Mouse (Mus musculus) erythroblast, adult 5-6 weeks (primary cell): ENCODE measurements at regions not wholly inside any gene's neighbourhood (a gene's known extent, or its start where the extent isn't known, plus 50 kb on each side); places are given as distances from the start of the nearest gene placed in this dataset.

Experiments
- ATAC-seq: replicated peaks from 2 replicates; pipeline ENCODE4 v1.8.0; 2016; ENCODE audit warnings: moderate number of reproducible peaks, mild to moderate bottlenecking, moderate TSS enrichment, inconsistent platforms; ENCODE audit not compliant: poor library complexity, low FRiP score, severe bottlenecking

DNA sequence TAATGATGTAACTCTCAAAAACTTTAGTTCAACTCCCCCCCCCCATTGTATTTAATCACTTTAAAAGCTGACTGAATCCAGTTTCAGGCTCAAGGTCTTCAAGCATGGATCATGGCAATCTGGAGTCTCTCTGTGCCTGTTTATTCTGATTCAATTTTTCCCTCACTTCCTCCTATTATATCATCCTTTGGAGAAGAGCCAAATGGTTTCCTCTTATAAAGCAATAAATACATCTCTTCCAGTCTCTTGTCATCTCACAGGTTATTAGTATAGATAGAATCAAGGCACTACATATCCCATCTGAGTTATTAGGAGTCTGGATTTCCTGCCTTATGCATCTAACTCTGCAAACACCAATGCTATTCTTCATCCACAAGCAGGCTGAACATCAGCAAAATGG, 530.2 kb upstream of the Pdcd1 start:
- no peak for ATAC-seq

DNA sequence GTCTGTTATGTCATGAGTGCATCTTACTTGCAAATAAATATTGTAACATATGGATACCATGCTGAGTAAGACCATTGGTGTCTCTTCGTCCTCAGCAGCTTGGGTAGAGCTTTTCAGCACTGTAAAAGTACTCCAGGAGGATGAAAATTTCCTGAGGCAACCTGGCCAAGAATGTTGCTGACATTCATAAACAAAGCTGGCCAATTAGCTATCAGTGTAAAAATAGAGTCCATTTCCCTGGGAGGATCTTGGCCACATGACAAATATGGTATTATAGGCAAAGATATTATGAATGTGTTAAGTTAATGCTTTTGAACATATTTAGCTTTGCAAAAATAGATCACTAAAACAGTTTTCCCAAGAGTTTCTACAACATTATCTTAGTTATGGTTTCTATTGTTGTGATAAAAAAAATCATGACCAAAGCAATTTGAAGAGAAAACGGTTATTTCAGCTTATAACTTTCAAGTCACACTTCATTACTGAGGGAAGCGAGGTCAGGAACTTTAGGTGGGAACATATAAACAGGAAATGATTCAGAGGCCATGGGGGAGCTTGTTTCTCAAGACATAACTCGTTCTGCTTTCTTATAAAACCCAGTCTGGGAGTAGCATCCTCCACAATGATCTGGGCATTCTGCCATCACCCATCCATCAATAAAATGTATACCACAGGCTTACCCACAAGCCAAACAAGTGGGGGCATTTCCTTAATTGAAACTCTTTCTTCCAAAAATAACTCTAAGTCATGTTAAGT, 529.5 kb upstream of the Pdcd1 start:
- no peak for ATAC-seq

DNA sequence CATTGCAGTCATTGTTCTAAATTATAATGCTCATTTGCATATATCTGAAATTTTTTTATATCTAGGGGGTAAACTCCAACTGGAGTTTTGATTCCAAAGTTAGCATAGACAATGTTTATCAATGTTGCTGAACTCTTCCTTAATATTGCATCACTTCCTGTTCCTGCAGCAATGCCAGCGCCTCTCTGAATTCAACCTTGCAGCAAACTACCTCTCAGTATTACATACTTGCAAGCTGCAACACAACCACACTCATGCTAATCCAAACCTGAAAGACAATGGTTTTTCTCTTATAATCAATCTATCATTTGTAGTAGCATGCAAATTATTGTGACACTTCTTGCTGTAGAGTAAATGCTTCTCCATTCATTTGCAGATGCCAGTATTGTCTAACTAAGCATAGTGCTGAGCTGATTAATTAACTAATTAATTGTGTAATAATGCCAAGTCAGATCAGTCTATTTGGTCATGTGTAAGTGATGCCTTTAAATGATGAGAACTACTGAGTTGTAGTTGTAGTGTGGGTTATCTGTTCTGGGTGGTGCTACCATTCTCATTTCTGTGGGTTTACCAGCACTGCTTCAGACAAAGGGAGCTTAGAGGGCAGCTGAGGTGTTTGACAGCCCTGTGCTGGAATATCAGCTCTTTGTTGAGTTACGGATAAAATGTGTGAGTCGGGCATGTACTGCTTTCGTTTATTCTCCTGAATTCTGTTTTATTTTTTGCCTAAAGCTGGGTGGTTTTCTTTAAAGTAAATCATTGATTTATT, 480.6 kb upstream of the Pdcd1 start:
- no peak for ATAC-seq

DNA sequence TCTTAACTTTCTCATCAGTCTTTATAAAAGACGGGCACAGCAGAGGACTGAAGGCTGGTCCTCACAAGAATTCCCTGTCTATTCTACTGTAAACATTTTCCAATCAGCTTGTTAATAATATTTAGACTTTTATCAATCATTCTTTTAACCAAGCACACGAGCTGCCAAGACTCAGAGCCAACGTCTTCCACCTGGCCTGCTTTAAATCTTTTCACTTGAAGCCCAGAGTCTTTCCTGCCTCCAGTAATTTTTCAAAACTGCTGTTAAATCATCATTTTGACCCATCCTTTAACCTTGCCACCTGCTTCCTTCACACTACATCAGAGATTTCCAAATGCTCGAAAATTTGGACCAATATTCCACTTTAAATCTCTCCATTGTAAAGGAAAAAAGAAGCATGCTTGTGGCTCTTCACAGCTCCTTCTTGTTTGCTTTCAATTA, 451.7 kb upstream of the Pdcd1 start:
- ATAC-seq: no peak

DNA sequence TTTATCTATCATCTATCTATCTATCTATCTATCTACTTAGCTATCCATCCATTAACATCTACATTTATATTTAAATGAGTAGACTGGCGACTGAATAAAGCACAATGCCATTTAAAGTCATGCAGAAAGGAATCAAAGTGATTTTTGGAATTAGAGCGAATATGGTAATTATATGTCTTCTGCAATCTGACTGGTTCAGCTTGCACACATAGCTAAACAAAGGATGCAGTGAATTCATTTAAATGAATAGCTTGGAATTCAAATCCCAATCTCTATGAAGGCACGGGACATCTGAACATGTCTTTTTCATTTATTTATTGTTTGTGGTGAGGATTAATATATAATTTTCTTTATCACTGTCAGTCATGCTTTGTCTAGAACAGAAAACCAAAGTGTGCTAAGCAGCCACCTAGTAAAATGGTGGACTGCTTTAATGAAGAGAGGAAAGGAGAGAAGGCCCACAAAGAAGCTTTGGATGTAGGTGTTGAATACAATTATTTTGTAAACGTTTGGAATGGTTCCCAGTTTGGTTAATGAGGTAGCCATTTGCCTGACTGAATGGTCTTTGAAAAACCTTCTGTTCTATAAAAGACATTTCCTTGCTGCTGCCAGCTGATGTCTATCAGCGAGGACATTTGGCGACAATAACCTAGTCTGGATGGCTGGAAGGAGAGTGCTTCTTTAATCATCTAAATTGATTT, 451.2 kb upstream of the Pdcd1 start:
- no peak for ATAC-seq

DNA sequence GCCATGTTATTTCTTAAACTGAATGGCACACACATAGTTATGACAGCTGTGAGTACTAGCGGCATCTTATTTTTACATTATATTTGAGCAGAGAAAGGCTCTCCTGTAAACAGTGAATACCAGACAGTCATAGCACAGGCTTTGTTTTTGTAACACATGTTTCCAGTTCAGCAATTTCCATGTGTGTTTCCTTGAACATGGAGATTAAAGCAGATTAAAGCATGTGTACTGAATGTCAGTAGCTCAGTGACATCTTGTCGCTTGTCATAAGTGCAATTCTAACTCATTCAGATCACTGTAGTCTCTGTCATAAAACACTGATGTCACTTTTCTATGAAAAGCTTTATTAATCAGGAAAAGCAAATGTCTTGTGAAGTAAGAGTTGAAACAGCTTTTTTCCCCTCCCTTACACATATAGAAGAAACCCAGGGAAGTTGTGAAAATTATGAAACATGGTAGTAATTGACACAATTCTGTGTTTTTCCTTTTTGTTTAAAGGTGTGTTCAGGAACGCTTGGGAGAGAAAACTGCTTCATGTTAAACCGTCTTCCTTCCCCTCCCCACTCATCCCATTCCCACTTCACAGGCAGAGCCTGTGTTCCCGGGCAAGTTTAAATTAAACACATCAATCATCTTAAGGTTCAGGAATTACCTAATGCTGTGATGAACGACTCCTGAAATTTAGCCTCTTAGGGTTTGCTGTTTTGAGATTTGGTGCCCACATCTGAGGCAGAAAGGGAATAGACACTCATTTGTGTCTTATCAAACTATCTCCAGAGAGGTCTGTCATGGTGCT, 449.9 kb upstream of the Pdcd1 start:
- no peak for ATAC-seq

DNA sequence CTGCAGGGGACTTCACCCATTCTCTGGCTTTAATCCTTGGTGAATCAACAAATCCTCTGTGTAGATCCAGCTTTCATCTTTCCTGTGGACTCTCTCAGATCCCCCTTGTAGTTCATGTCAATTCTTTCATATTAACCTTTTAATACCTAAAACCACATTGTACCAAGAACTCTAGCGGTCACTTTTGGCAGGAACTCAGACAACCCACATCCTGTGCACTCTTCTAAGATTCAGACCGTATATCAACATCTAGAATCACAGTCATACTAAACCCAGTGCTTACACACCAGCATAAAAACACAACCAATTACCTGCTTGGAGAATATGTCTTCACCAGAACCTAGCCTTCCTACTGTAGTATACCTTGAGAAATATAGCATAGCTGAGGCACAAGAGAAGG, 444.6 kb upstream of the Pdcd1 start:
- ATAC-seq: no peak

DNA sequence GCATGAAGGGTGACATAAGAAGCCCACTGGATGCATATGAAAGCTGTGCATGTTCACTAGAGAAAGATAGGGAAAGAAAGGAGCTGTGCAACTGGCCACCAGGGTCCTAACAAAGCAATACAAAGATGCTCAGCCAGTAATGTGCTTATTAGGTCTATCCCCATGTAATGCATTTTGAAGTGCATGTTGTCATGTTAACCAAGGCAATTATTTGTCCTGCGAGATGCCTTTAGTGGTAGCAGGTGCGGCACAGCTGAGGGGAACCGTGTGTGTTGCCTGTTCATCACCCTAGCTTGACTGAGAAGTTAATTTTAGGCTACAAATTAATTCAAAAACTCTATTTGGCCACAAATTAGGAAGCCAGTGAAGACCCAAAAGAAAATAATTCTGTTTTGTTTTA, 444.0 kb upstream of the Pdcd1 start:
- no peak for ATAC-seq

DNA sequence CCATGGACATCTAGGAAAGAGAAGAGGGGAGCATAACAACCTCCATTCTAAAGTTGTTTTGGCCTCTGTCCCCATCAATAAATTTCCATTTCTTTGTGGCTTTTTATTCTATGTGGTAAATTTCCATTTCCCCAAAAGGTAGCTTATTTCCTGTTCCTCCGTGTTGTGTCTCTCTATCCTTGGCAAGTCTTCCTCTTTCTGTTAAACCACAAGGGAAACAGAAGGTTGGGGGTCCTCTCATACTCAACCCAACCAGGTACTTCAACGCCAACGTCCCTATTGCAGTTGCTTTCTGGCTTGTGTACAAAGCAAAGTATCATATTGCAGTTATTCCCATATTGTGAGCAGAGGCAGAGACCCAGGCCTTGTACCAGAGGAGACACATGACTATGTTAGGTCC, 434.7 kb upstream of the Pdcd1 start:
- no peak for ATAC-seq

DNA sequence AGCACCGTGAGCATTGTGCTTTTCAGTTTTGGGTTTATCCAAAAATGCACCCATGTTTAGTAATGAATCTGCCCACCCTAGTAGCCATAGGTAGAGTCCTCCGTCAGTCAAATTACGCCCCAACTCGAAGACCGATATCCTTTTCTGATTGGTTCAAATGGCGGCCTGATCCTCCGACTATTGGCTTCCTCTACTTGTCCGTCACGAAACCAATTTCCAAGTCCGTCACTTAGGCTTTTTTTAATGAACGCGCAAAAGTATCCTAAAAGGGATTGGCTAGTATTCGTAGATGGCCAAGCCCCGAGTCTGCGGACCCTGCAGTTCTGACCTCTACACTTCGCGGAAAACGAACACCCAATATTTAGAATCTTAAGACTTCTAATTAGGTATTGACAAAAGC, 417.5 kb upstream of the Pdcd1 start:
- ATAC-seq: peak; percentile 100

DNA sequence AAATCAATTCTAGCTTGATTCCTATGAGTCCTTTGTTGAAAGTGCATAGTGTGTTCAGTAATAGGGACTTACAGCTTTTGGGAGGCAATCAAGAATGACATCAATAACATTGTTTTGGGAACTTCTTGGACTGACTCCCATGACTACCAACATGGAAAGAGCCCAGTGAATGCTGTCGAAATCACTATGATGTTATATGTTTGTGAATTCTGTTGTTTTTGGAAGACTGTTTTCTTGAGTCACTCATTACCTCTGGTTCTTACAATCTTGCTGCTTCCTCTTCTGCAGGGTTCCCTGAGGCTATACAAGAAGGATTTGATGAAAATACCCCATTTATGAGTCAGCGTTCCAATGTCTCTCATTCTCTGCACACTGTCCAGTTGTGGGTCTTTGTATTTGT, 371.4 kb upstream of the Pdcd1 start:
- no peak for ATAC-seq

DNA sequence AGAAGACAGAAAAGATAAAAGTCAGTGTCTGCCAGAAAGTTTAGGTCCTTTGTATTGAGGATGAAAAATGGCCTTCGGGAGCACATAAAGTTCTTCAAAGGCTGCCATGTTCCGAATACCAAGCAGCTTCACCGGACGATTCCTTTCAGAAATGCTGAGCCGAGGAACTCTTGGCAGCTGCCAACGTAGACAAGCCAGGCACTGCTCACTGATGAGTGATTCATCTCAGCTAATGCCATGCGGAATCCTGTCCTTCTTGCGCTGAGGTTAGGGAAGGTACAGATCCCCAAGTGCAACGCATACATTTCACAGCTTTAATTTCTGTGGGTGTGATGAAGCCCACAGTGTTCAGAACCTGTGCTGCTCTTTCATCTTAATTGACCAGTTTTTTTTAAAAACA, 360.7 kb upstream of the Pdcd1 start:
- ATAC-seq: no peak

DNA sequence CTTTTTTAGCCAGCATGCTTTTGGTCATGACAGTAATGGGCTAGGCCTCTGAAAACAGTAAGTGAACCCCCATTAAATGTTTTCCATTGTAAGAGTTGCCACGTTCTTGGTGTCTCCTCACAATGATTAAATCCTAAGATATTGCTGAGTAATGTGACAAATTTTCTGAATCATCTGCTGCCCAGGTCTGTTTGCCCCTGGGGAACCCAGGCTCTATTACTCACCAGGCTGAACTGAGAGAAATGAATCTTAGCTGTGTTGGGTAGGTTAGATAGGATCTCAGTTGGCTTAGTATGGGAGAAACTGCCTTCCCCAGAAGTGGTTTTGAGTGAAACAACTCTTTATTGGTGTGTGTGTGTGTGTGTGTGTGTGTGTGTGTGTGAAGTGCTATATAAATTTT, 314.3 kb upstream of the Pdcd1 start:
- ATAC-seq: no peak

DNA sequence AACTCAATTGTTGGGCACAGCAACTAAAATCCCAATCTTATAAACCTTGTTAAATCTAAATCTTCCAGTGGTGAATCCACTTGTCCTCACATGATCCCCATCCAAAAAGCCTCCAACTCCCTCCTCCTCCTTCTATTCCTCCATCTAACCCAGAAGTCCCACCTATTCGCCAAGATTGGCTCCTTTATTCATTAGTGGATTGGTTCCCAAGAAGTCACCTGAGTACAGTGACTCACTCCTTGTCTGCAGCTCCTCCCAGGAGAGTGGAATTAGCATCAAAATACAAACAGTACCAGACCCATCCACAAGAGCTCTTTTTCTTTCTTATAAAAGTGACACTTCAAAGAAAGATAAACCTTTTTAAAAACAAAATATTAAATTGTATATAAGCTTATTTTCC, 304.6 kb upstream of the Pdcd1 start:
- no peak for ATAC-seq

DNA sequence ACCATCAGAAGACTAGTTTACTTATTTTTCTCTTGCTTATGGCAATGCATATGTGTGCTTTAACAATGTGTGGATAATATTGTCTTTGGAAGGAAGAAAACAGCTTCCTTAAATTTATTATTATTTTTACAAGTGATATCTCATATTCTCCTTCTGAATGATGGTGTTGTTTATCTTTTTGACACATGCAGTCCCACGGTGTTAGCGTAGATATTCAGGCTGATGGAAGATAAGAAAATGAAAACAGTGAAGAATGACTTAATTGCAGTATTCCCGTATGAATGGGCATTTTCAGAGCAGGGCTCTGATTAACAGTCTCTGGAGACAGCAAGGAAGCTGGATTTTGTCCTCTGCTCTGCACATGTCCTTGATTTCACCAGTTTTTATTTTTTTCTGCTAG, 303.5 kb upstream of the Pdcd1 start:
- ATAC-seq: no peak

DNA sequence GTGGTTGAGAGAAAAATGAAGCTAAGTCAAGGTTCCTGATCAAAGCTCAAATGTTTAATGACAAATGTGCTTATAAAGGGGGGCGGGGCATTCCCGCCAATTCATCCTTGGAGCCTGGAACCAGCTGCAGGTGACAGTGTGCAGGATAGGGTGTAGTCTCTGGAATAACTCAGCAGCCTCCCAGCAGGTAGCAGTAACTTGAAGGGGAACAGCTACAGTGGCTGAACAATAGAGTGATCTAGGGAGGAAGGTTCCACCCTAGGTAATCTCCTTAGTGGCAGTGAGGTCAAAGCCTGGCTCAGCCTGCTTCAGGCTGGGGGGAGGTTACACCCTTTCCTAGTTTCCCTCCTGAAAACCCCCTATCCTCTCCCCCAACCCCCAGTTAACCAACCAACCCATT, 290.2 kb upstream of the Pdcd1 start:
- ATAC-seq: no peak

DNA sequence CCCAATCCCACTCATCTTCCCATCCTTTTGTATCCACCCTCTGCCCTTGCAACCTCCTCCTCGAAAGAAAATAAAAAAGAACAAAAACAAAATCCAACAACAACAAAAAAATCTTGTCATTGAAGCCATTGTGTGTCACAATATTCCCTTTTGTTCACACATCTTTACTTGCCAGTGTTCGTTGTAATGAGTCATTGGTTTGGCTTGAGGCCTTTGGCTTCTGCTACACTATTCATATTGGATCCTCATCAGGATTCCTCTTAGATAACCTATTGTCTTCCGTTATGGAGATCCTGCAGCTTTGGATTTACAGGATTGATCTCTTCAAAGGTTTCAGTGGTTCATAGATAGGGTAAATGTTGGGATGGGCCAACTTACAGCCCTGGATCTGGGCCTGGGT, 288.9 kb upstream of the Pdcd1 start:
- ATAC-seq: no peak

DNA sequence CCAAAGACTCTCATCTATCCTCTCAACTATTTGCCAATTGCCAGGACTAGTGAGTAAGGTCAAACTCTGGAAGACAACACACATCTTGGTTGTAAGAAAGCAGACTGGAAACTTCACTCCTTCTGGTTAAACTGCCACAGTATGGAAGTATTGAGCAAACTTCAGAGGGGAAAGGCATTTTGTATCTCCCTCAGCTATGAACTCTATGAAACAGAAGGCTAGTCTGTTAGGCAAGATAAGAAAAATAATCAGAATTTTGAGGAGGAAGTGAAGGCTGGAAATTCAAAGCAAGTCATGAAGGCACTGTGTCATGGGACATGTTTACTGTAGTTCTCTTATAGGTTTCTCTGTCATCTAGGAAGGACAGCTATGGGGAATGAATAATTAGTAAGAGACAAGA, 265.7 kb upstream of the Pdcd1 start:
- ATAC-seq: no peak

DNA sequence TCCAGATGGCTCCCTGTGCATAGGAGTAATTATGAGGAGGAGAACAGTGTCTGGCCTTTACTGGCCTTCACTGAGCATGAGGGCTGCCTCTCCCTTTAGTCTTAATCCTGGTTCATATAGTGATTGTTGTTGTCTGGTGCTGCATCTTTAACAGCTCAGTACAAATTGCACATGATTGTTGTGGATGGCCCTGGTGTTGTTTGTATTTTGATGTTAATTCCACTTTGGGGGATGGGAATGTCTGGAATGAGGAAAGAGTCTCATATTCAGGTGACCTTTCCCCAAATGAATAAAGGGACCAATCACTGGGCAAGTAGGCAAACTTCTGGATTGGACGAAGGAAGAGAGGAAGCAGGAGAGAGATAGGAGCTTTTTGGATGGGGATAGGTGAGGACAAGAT, 246.0 kb upstream of the Pdcd1 start:
- ATAC-seq: no peak

DNA sequence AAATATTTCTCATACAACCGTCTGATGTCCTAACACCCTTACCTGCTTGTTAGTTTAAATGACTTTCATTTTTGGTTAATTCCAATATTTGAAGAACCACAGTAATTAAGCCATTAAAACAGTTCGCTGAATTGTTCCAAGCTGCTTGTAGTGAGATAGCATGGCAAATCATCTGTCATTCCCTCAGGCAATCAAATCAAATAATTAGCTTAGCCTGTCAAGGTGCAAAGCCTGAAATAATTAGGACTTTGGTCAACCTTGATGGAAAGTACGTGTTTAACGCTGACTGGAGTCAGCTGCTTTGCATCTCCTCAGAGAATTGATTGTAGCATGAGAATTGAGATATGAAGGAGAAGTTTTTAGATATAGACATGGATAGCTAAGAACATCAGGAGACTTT, 220.2 kb upstream of the Pdcd1 start:
- ATAC-seq: no peak
